Mouse (Mus musculus): ENCODE measurements at regions not wholly inside any gene's neighbourhood (a gene's known extent, or its start where the extent isn't known, plus 50 kb on each side); places are given as distances from the start of the nearest gene placed in this dataset.

DNA sequence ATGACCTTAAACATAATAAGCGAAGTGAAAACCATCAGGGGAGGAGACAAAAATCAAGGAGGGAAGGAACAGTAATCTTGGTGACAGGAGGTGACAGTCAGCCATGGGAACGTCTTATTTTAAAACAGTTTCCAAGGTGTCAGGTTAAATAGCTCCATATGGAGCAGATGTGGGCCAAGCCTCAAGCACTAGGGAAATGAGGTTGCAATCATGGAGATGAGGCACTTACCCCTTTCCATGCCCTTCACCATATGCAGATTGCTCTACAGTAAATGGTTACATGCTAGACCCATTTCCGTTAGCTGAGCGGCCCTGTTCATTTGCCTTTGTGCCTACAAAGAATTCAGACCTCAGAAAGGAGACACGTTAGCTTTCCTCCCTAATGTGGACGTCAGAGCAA lies 204.8 kb upstream of the Gm6793 start:
- no peak for DNase-seq (ENCODE audit: low read depth, low spot score)

DNA sequence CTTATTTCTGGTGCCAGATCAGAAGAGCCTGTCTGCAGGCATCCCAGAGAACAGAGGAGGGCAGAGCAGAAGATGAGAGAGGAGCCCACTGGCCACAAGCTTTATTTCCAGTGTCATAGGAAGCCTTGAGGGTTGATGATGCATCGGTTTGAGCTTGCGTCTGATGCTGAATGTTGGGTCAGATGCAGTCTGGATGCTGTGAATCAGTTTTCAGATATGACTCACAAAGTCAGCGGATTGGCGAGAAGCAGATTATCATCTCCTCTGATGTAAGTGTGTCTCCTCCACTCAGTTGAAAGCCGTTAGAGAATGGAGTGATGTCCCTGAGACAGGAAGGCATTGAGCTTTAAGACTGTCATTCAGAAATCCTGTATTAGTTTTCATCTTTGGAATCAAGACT lies 197.3 kb upstream of the Gm6793 start:
- DNase-seq (ENCODE audit: low read depth, low spot score) = no peak

DNA sequence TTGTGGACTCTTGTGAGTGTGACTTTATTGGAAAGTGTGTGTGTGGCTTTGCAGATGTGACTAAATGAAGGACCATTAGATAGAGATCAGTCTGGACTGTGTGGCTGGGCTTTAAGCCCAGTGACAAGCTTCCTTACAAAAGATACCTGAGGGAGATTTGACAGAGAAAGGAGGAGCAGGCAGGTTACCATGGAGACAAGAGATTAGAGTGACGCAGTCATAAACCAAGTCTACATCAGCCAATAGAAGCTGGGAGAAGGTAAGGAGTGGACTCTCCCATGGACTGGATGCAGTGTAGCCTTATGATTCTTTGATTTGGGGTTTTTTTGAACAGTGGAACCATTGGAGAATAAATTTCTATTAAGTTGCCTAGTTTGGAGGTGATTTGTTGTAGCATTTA lies 181.6 kb upstream of the Gm6793 start:
- DNase-seq (ENCODE audit: low read depth, low spot score) = no peak

DNA sequence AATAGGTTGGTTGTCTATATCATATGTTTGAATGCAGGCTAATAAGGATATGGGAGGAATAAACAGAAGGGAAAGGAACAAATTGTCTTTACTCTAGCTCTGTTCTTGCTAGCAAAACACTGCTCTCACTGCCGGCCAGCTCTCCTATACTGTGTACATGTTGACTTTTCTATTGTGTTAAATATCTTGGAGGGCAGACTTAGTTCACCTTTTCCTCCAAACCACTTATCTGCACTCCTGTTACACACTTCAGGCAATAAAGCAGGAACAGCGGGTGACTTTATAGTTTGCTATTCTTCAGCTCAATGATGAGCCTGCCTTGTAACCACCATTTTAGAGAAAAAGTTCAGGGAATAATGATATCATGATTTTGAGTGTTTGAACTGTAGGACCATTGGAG lies 181.0 kb upstream of the Gm6793 start:
- no peak for DNase-seq (ENCODE audit: low read depth, low spot score)

DNA sequence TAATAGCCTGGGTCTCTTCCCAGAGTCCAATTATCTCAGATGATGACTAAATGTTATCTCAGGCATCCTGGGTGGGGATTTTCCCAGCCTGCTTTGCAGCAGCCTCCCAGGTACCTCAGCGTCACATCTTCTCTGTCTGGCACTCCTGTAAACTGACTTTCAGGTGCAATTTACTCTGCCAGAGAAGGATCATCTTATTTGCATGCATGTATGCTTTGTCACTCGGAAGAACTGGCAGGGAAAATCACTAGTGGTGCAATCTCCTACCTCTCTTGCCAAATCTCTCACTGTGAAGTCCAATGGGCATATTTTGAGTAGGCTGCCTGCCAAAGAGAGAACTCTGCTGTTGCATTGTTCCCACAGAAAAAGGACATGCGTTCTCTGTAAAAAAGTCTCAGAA lies 177.0 kb upstream of the Gm6793 start:
- peak; percentile 3 for DNase-seq (ENCODE audit: low read depth, low spot score)

DNA sequence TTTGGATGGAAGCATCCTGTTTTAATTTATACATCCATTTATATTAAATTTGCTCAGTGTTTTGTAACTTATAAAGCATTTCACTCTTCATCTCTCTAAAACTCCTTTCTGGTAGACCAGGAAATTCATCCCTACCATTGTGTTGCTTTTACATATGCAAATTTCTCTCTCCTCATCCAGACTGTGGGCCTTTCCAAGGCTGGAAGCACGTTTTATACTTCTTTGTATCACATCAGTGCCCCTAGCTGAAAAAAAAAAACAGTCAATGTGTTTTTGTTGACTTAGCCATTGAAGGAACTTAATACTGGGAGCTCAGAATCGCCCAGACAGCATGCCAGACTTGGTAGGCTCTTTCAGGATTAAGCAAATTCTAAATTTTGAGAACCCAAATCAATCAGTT lies 174.9 kb upstream of the Gm6793 start:
- no peak for DNase-seq (ENCODE audit: low read depth, low spot score)

DNA sequence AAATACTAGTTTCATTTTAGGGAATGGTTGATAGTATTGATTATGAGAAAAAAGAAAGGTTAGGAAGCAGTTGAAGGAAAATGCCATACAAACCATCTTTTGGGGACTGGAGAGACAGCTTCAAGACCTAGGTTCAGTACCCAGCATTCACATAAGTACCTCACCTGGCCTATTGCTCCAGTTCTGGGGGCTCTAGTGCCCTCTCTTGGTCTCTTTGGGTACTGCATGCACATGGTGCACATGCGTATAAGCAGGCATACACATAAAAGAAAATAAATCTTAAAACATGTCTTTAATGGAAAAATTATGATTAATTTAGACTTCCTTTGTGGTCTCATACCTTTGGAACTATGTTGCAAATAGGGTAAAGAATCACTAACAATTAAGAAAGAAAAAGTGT lies 155.3 kb upstream of the Gm6793 start:
- no peak for DNase-seq (ENCODE audit: low read depth, low spot score)

DNA sequence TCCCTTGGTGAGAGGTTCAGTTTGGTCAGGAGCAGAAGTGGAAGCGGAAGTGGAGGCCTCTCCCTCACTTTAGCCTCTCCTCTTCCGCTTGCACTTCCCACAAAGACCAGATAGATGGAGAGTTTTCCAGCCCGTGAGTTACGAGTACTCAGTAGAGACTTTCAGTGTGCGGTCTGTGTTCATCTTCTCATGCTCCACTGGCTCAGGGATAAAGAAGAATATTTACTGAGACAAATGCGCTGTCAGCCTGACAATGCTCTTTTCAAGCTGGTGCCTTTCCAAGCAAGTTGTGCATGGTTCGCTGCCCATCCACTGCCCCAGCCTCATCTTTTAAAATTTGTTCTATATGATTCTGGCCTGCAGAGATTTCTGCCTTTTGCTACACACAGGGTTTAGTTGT lies 141.8 kb upstream of the Gm6793 start:
- DNase-seq (ENCODE audit: low read depth, low spot score) = no peak

DNA sequence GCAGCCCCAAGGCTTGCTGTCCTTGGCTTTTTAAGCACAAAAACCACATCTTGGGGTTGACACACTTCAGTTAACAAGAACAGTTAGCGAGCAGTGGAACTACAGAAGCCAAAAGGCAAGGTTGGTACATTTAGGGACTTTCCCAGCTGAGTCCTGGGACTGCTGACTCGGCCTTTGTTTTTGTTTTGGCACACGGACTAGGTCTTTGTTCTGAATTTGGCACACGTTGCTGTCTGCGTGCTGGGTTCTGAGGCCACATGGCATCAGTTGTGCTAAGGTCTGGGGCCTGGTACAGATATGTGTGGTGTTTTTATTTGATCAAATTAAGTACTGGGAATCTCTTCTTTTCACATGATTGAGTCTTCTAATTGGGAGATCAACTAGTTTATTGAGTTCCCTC lies 124.1 kb upstream of the Gm6793 start:
- DNase-seq (ENCODE audit: low read depth, low spot score) = no peak

DNA sequence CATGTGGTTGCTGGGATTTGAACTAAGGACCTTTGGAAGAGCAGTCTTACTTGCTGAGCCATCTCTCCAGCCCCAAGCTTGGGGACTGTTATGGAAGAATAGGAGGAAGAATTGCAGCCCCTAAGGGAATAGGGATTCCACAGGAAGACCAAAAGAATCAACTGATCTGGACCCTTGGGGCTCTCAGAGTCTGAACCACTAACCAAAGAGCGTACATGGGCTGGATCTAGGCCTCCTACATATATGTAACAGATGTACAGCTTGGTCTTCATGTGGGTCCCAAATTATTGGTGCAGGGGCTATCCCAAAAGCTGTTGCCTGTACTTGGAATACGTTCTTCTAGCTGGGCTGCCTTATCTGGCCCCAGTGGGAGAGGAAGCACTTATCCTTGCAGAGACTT lies 115.4 kb upstream of the Gm6793 start:
- DNase-seq (ENCODE audit: low read depth, low spot score) = no peak

DNA sequence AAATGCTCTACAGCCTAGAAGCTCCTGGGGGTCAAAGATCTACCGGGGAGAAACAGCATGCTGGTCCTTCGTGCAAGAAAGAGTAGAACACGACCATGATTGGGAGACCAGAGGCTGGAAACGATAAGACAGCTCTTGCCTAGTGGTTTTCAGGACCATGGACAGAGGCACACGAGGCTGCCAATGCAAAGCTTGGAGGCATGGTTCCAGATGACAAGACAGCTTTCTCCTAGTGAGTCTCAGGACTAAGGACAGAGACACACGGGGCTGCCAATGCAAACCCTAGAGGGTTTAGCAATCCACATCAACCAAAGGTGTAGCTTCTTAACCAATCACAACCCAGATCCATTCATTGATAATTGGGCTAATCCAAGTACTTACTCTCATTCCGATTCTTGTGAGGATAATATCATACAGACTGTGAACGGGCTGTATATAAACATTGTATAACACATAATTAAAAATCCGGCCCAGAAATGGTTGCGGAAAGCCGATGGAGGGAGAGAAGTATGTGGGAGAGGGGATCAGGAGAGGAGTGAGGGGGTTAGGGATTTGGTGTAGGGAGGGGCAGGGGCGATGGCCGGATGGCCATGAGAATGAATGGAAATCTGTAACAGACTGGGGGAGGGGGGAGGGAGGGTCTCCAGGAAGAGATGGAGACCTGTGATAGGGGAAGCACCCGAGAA lies 114.1 kb upstream of the Gm6793 start:
- DNase-seq (ENCODE audit: low read depth, low spot score) = peak; percentile 83

DNA sequence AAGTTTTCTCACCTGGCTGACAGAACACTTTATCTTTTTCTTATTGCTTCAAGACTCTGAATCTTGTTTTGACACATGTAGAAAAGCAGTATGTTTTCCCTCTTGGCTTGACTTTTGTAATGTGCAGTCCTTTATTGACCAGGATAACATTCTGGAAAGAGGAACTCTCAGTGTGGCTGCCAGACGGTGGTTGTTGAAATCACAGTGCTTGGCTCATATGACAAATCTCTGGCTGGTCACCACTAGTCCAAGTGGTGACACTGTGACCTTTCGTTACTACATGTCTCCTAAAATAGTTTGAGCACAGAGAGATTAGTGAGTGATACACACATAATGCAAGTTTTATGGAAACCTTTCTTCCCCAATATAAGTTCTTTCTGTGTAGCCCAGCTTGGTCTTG lies 97.1 kb upstream of the Gm6793 start:
- no peak for DNase-seq (ENCODE audit: low read depth, low spot score)

DNA sequence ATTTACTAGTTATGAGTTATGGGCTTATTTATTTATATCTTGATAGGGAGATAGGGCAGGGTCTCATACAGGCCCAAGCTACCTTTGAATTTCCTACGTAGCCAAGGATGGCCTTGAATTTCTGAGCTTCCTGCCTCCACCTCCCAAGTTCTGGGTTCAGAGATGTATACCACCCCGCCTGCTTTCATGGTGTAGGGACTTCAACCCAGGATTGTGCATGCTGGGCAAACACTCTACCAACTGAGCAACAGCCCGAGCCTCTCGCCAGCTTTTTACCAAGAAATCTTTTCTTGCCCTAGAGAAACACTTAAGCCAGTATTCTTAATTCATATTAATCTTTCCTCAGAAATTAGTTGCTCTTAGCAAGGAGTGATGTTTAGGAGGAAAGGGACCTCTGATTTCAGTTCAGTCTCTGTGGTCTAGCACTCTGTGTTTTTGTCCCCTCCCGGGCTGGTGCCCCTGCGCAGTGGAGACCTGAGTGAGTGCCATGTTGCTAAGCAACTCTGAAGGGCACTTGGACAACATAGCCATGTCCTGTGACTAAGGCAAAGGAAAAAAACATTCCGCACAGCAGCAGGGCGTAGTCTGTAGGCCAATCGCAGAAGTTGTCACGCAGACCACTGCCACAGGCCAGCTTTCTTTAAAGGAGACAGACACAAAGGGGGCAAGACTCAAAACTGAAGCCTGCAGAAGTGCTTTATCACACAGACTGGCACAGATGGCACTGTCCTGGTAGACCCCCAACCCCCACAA lies 83.2 kb upstream of the Gm6793 start:
- DNase-seq (ENCODE audit: low read depth, low spot score) = no peak

DNA sequence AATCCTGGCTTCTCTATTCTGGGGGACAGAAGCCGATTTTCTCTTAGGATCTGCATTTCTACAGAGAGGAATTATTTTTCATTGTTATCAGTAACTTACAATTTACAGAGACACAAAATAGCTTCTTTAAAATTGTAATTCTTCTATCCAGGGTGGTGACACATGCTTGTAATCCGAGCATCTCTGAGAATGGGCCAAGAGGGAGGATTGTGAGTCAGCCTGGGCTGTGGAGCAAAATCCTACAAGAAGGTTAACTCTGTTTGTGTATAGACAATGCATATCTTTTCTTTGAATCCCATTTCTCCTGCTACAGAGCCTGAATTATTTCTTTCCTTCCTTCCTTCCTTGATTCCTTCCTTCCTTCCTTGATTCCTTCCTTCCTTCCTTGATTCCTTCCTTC lies 80.0 kb upstream of the Gm6793 start:
- peak; percentile 68 for DNase-seq (ENCODE audit: low read depth, low spot score)

DNA sequence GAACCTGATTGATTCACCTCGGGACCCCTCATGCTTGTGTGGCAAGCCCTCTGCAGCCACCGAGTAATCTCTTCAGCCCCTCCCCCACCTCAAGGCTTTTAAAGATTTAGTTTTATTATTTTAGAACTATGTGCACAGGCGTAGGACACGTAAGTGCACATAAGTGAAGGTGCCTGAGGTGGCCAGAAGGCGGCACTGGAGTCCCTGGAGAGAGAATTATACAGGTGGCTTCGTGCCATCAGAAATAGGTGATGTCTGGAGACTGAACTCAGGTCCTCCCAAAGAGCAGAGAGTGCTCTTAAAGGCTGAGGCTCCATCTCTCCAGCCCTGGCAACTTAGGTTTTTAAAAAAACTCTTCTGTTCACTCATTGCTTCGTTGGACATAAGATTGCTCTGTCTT lies 78.7 kb upstream of the Gm6793 start:
- no peak for DNase-seq (ENCODE audit: low read depth, low spot score)

DNA sequence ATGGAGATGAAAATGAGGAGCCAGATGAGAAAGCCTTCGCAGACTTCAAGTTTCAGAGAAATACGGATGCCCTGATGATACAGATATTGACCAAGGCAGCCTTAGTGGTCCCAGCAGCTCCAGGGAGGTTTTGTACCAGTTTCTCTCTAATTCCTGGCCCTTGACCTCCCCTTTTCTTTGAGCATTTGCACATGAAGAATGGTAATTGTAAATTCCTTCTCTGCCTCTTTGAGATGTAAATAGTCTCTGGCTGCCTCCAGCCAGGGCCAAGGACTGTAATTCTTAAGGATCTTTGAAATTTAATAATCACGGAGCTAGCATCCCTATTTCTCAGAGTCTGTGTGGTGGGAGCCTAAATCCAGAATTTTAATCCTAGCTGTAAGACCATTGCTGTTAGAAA lies 78.0 kb upstream of the Gm6793 start:
- DNase-seq (ENCODE audit: low read depth, low spot score) = no peak

DNA sequence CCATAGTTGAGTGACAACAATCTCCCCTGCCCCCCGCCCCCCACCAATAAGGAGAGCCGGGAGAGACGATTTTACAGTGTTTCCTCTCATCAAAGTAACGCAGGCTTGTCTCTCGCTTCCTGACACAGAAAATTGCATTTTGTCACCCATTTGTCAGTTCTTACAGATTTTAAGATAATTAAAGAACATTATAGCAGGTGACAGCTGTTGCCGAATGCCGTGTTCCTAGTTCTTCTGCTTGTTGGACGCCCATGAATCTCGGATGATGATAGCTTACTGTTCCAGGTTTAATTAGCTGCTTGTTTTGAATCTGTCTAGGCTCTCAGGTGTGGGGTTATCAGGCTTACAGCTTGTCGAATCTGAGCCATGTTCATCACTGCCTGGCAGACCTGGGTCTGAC lies 63.8 kb upstream of the Gm6793 start:
- no peak for DNase-seq (ENCODE audit: low read depth, low spot score)

DNA sequence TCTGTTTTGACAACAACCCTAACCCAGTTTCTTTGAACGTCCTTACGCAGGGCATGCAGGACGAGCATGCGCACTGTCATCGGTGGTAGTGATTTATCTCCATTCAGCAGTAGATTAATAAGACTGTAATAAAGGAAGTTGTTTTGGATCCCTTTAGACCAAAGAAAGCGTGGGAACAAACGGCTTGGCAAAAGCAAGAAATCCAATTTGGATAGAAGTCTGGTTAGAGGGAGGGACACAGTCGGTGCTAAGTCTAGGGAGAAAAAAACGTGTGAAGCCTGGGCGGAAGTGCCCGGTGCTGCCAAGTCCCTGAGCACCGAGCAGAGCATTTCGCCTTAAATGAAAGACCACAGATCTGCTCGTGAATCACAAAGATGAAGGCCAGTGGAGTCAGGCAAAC lies 57.4 kb upstream of the Gm6793 start:
- no peak for DNase-seq (ENCODE audit: low read depth, low spot score)

DNA sequence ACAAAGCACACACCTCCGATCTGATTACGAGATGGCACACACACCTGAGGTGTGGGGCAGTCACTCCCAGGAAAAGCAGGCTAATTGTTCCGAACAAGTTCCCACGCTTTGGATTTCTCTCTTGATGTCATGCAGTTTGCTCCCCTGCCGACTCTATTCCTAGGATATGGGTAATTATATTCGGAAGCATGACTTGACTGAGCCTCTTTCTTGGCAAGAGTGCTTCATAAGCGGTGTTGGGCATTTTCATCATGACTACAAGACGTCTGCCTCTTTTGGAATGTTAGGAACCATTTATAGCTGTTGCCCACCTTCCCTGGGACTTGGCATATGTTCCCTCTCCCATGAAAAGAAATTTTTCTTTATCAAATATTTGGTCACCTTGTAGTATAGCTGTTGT lies 55.4 kb upstream of the Gm6793 start:
- no peak for DNase-seq (ENCODE audit: low read depth, low spot score)
